Mouse (Mus musculus) neural tube, embryonic 12.5 days (tissue): Measurements from ENCODE around the gene Nell2. TPM values are rescaled to one million over a fixed set of nuclear protein-coding genes. Genes with fewer than 3 reads are reported as not detected.

Experiments
- ATAC-seq: fragments of 200-750 bp; cut with Nextera tagmentation; 2 replicates; pipeline ENCODE4 v1.8.0; 2017; ENCODE audit warnings: low read depth, mild to moderate bottlenecking, moderate TSS enrichment, moderate library complexity; ENCODE audit not compliant: low FRiP score
- H3K27ac ChIP-seq: fragments of 300-500 bp; sonication (generic); 2 replicates; pipeline ENCODE4 v1.5.1; 2016
- H3K27me3 ChIP-seq: fragments of 300-500 bp; sonication (generic); replicated peaks from 2 replicates; pipeline ENCODE4 v1.6.1; 2016; ENCODE audit warnings: mild to moderate bottlenecking
- H3K36me3 ChIP-seq: fragments of 300-500 bp; sonication (generic); 2 replicates; pipeline ENCODE4 v1.6.1; 2016; ENCODE audit warnings: mild to moderate bottlenecking
- H3K4me1 ChIP-seq: fragments of 300-500 bp; sonication (generic); 2 replicates; pipeline ENCODE4 v1.6.1; 2016
- H3K4me2 ChIP-seq: fragments of 300-500 bp; sonication (generic); replicated peaks from 2 replicates; pipeline ENCODE4 v1.6.1; 2016; ENCODE audit warnings: mild to moderate bottlenecking
- H3K4me3 ChIP-seq: fragments of 300-500 bp; sonication (generic); 2 replicates; pipeline ENCODE4 v1.5.1; 2016
- H3K9ac ChIP-seq: fragments of 300-500 bp; sonication (generic); 2 replicates; pipeline ENCODE4 v1.6.1; 2016; ENCODE audit warnings: mild to moderate bottlenecking
- H3K9me3 ChIP-seq: fragments of 300-500 bp; sonication (generic); 2 replicates; pipeline ENCODE4 v1.6.1; 2016; ENCODE audit warnings: mild to moderate bottlenecking
- WGBS: fragments of 180-500 bp; shearing (Covaris S2); methylation state at CpG from one replicate; pipeline ENCODE4 v1.1.7; 2016; 5-methylcytosine and 5-hydroxymethylcytosine counted together
- polyA plus RNA-seq: library from polyadenylated mRNA; unstranded; fragments of >200 nt; fragmentation: Nextera tagmentation; extraction: Ambion mirVana; gene quantifications from 2 replicates; pipeline ENCODE4 v1.2.1, GENCODE M21; 2016

Nell2 gene
- polyA plus RNA-seq, 1 experiment from 2014 or later, result 162 TPM

- H3K9ac ChIP-seq, result no peak overlapping the region
- H3K4me1 ChIP-seq, result no peaks in the 10 kb centered on the region
- ATAC-seq, result no peak
- H3K9me3 ChIP-seq, result no peaks in the 10 kb centered on the region
- 74% methylated on average over 8 of the region's 8 CpGs for whole genome bisulfite sequencing
- H3K36me3 ChIP-seq, result no peaks in the 10 kb centered on the region
- no peaks in the 10 kb centered on the region for H3K27me3 ChIP-seq
- H3K4me3 ChIP-seq, result no peak overlapping the region
- no peak overlapping the region for H3K4me2 ChIP-seq
- no peak overlapping the region for H3K27ac ChIP-seq
These were observed 484.3 kb downstream of the Nell2 start for GRCm38 (mm10) chr15:95044011-95044410.

- no peak for ATAC-seq
- WGBS, result 86% methylated on average over 9 of the region's 9 CpGs
- H3K4me2 ChIP-seq, result no peak overlapping the region
- H3K9ac ChIP-seq, result no peak overlapping the region
- H3K36me3 ChIP-seq, result no peaks in the 10 kb centered on the region
- H3K27ac ChIP-seq, result no peak overlapping the region
- H3K27me3 ChIP-seq, result no peaks in the 10 kb centered on the region
- no peaks in the 10 kb centered on the region for H3K4me1 ChIP-seq
- H3K9me3 ChIP-seq, result no peaks in the 10 kb centered on the region
- H3K4me3 ChIP-seq, result no peak overlapping the region
These were observed 485.9 kb downstream of the Nell2 start for GRCm38 (mm10) chr15:95042437-95042836.

- H3K27me3 ChIP-seq, result no peaks in the 10 kb centered on the region
- peaks cover 8% of the 10 kb centered on the region; the same call in 1 of the 2 replicates for H3K4me1 ChIP-seq
- H3K4me2 ChIP-seq, result no peak overlapping the region
- no peaks in the 10 kb centered on the region for H3K9me3 ChIP-seq
- no peak for ATAC-seq
- H3K27ac ChIP-seq, result no peak overlapping the region
- H3K36me3 ChIP-seq, result no peaks in the 10 kb centered on the region
- H3K4me3 ChIP-seq, result no peak overlapping the region
- WGBS, result 80% methylated on average over 5 of the region's 5 CpGs
- H3K9ac ChIP-seq, result no peak overlapping the region
These were observed 498.9 kb downstream of the Nell2 start for GRCm38 (mm10) chr15:95029487-95029875.

GRCm38 (mm10) chr15:95028862-95029486, 499.4 kb downstream of the Nell2 start:
- Histone ChIP-seq H3K27me3 (no peaks in the 10 kb centered on the region), H3K36me3 (no peaks in the 10 kb centered on the region), H3K9ac (no peak overlapping the region), H3K4me2 (no peak overlapping the region), H3K9me3 (no peaks in the 10 kb centered on the region), H3K27ac (no peak overlapping the region), H3K4me1 (peaks cover 8% of the 10 kb centered on the region; the same call in 1 of the 2 replicates), H3K4me3 (no peak overlapping the region)
- ATAC-seq, result no peak
- WGBS, result 70% methylated on average over 13 of the region's 13 CpGs

Other genes with a start within 250 kb of the Nell2 start
- 5.7 and 8.5 TPM in 2 replicates for gene Dbx2, start 127.4 kb upstream of the Nell2 start, polyA plus RNA-seq